ENCODE assay signal across 12 mouse cellular contexts in genomic region chr7:119985279-119985912, GRCm38 (mm10).
A peak's percentile ranks its signal among the peaks of the same experiment; 100 is the strongest.
DNase-seq lines count a peak whose midpoint lies in the region; ATAC-seq lines count a peak whose summit lies in the region.
"Had no signal": no experiment of that assay in that cellular context is flagged by ENCODE, and none has a peak within 500 bp of the region (broad histone marks: within the 10 kb centered on the region; RNA-seq: fewer than 3 reads in every experiment).

No protein-coding gene starts in this region.

- H3K4me3 ChIP-seq in kidney, embryonic 14.5 days (ENCODE audit: low read length), result no peak overlapping the region

- H3K9me3 ChIP-seq in kidney, embryonic 14.5 days (ENCODE audit: control insufficient read depth, low read length), result no peaks in the 10 kb centered on the region

- H3K36me3 ChIP-seq in kidney, embryonic 14.5 days (ENCODE audit: control insufficient read depth, insufficient read depth, low read length), result no peaks in the 10 kb centered on the region

- H3K27ac ChIP-seq in kidney, embryonic 14.5 days (ENCODE audit: low read depth, low read length), result no peak overlapping the region

- 82% methylated on average over 3 of the region's 3 CpGs for WGBS in kidney, embryonic 14.5 days

- no peak overlapping the region for H3K9ac ChIP-seq in kidney, embryonic 14.5 days (ENCODE audit: low read depth, low read length)

- no peaks in the 10 kb centered on the region for H3K27me3 ChIP-seq in kidney, embryonic 14.5 days (ENCODE audit: control insufficient read depth, insufficient read depth, low read length)

- no peak for ATAC-seq in kidney, embryonic 14.5 days (ENCODE audit: low FRiP score, low TSS enrichment)

- no peaks in the 10 kb centered on the region for H3K4me1 ChIP-seq in kidney, embryonic 14.5 days (ENCODE audit: control insufficient read depth, insufficient read depth, low read length)

- peak; percentile 39 for DNase-seq in gastrocnemius, adult 18-20 months (ENCODE audit: low spot score)
- DNase-seq in gastrocnemius, postnatal 36 days, result no peak
- peak; percentile 29 to 43 for DNase-seq in right cerebral cortex, postnatal 10 days (ENCODE audit: low spot score in 2 of 2)
- DNase-seq in right cerebral cortex, postnatal 25 days, result no peak
- DNase-seq in heart, postnatal 4 days, result peak; percentile 48
- no peak for DNase-seq in neural tube, embryonic 10.5 days (ENCODE audit: extremely low spot score, low spot score)
- DNase-seq in adrenal gland, adult 8-10 months, result no peak
- DNase-seq: embryo, embryonic 11 days; kidney, adult 11 months; lung, postnatal 14 days; thymus, postnatal 25 days had no signal

- intact Hi-C loops in gastrocnemius, postnatal 36 days (cut with DNase I), result no loop called here

- H3K4me2 ChIP-seq in kidney, embryonic 14.5 days (replicated peaks; ENCODE audit: low read depth, low read length), result no peak overlapping the region

Comparison
In these comparisons a context has a peak if more than half of its experiments do, and no peak if none do; other contexts are left out.
1. DNase-seq: peak in gastrocnemius, adult 18-20 months (single experiment), right cerebral cortex, postnatal 10 days (2 of 2) and heart, postnatal 4 days (single experiment); none in gastrocnemius, postnatal 36 days (0 of 2), right cerebral cortex, postnatal 25 days (single experiment), neural tube, embryonic 10.5 days (single experiment) and adrenal gland, adult 8-10 months (single experiment).